Mouse (Mus musculus) kidney, adult 2 months (tissue): Measurements from ENCODE around the gene Krt17. TPM values are rescaled to one million over a fixed set of nuclear protein-coding genes. Genes with fewer than 3 reads are reported as not detected.
"Not testable (repeated sequence)": the region's sequence is repeated elsewhere in the genome, so short reads cannot be mapped to it uniquely, and the experiment has no call there.

Experiments
- DNase-seq: peaks from one replicate; pipeline ENCODE4 v3.0.0; 2021
- H3K27ac ChIP-seq: fragments of 200-500 bp; 2 replicates; pipeline ENCODE4 v1.5.1; 2012; ENCODE audit warnings: low read depth, low read length, control low read depth, inconsistent platforms; ENCODE audit not compliant: insufficient read depth
- H3K27me3 ChIP-seq: fragments of 200-500 bp; replicated peaks from 2 replicates; pipeline ENCODE4 v1.6.1; 2012; ENCODE audit warnings: mild to moderate bottlenecking, moderate library complexity, low read length, inconsistent platforms; ENCODE audit not compliant: control insufficient read depth, insufficient read depth
- H3K36me3 ChIP-seq: fragments of 200-500 bp; 2 replicates; pipeline ENCODE4 v1.6.1; 2012; ENCODE audit warnings: mild to moderate bottlenecking, moderate library complexity, low read length, inconsistent platforms; ENCODE audit not compliant: control insufficient read depth, insufficient read depth
- H3K4me1 ChIP-seq: fragments of 200-500 bp; 2 replicates; pipeline ENCODE4 v1.6.1; 2011; ENCODE audit warnings: low read length; ENCODE audit not compliant: control insufficient read depth, insufficient read depth
- H3K4me3 ChIP-seq: fragments of 200-500 bp; 2 replicates; pipeline ENCODE4 v1.5.1; 2011; ENCODE audit warnings: mild to moderate bottlenecking, low read depth, low read length, control low read depth; ENCODE audit not compliant: insufficient read depth
- CTCF ChIP-seq: fragments of 200-500 bp; conservative IDR thresholded peaks from 2 replicates; pipeline ENCODE4 v1.5.1; 2011; ENCODE audit warnings: low read depth, mild to moderate bottlenecking, control low read depth, low read length, moderate library complexity, mixed read lengths; ENCODE audit not compliant: insufficient read depth, insufficient read length
- POLR2A ChIP-seq: fragments of 200-500 bp; IDR thresholded peaks from one replicate; pipeline ENCODE4 v1.6.1; 2011; ENCODE audit warnings: low read depth, low read length, control low read depth
- WGBS: fragments of 180-500 bp; shearing (Covaris S2); methylation state at CpG from one replicate; pipeline ENCODE4 v1.1.7; 2018; 5-methylcytosine and 5-hydroxymethylcytosine counted together
- polyA plus RNA-seq: library from polyadenylated mRNA; depleted of rRNA; stranded (reverse); fragments of >200 nt; gene quantifications from 2 replicates; pipeline ENCODE4 v1.2.3, GENCODE M21; 2012; rRNA removed

Krt17 gene
- 0.08 TPM in 1 of 2 replicates, not detected in the other for polyA plus RNA-seq

- DNase-seq, result no peak
- Histone ChIP-seq H3K4me3 (no peak within 1 kb of the TSS), H3K4me1 (no peaks in the 10 kb centered on the region), H3K27me3 (no peaks in the 10 kb centered on the region), H3K36me3 (no peaks in the 10 kb centered on the region), H3K27ac (no peak within 1 kb of the TSS)
- TF ChIP-seq POLR2A (no peak), CTCF (no peak)
- 75% methylated on average over 21 of the region's 21 CpGs for WGBS
Observed at GRCm38 (mm10) chr11:100260514-100261234, at the start of gene Krt17. Gene Krt17, minus strand, starts transcription at chr11:100261029.

- not testable (repeated sequence) for DNase-seq, H3K4me3 ChIP-seq, H3K27me3 ChIP-seq, H3K36me3 ChIP-seq, H3K27ac ChIP-seq
- 86% methylated on average over 6 of the region's 6 CpGs for WGBS
- H3K4me1 ChIP-seq, result peaks cover 11% of the 10 kb centered on the region
Observed at GRCm38 (mm10) chr11:100308672-100309071, 47.8 kb upstream of the Krt17 start.

- no peak overlapping the region for H3K4me3 ChIP-seq
- H3K27me3 ChIP-seq, result no peaks in the 10 kb centered on the region
- H3K36me3 ChIP-seq, result no peaks in the 10 kb centered on the region
- WGBS, result 88% methylated on average over 5 of the region's 5 CpGs
- H3K27ac ChIP-seq, result no peak overlapping the region
- no peak for DNase-seq
- TF ChIP-seq POLR2A (no peak), CTCF (no peak)
- peaks cover 7% of the 10 kb centered on the region; the same call in 1 of the 2 replicates for H3K4me1 ChIP-seq
Observed at GRCm38 (mm10) chr11:100307900-100308299, 47.1 kb upstream of the Krt17 start.

GRCm38 (mm10) chr11:100301292-100301691 lies 40.5 kb upstream of the Krt17 start:
- 86% methylated on average over 5 of the region's 5 CpGs for WGBS
- Histone ChIP-seq H3K4me3 (no peak overlapping the region), H3K27me3 (no peaks in the 10 kb centered on the region), H3K36me3 (no peaks in the 10 kb centered on the region), H3K4me1 (no peaks in the 10 kb centered on the region), H3K27ac (no peak overlapping the region)
- TF ChIP-seq CTCF (no peak), POLR2A (no peak)
- DNase-seq, result no peak

- Histone ChIP-seq H3K27me3 (no peaks in the 10 kb centered on the region), H3K4me1 (no peaks in the 10 kb centered on the region), H3K4me3 (no peak overlapping the region), H3K36me3 (no peaks in the 10 kb centered on the region), H3K27ac (no peak overlapping the region)
- peak; percentile 86 for TF ChIP-seq CTCF
- no peak for TF ChIP-seq POLR2A
- DNase-seq, result peak; percentile 56
- WGBS, result 12% methylated on average over 5 of the region's 5 CpGs
Observed at GRCm38 (mm10) chr11:100300293-100300692, 39.5 kb upstream of the Krt17 start.

GRCm38 (mm10) chr11:100298274-100299036 lies 37.6 kb upstream of the Krt17 start:
- Histone ChIP-seq H3K4me3 (no peak overlapping the region), H3K4me1 (no peaks in the 10 kb centered on the region), H3K27ac (no peak overlapping the region), H3K27me3 (no peaks in the 10 kb centered on the region), H3K36me3 (no peaks in the 10 kb centered on the region)
- peak; percentile 89 for TF ChIP-seq CTCF
- no peak for TF ChIP-seq POLR2A
- 19% methylated on average over 18 of the region's 18 CpGs for WGBS
- peak; percentile 79 for DNase-seq

- H3K4me3 ChIP-seq, result no peak overlapping the region
- no peak overlapping the region for H3K27ac ChIP-seq
- no peak for DNase-seq
- no peaks in the 10 kb centered on the region for H3K27me3 ChIP-seq
- 34% methylated on average over 5 of the region's 5 CpGs for WGBS
- TF ChIP-seq CTCF (peak; percentile 55), POLR2A (no peak)
- no peaks in the 10 kb centered on the region for H3K36me3 ChIP-seq
- no peaks in the 10 kb centered on the region for H3K4me1 ChIP-seq
Observed at GRCm38 (mm10) chr11:100297801-100298200, 37.0 kb upstream of the Krt17 start.
